Mouse (Mus musculus) embryonic fibroblast, embryonic 13.5 days (primary cell): ENCODE data around the gene Ube2k.

Experiments
- CTCF ChIP-seq: IDR thresholded peaks from 2 replicates; pipeline ENCODE4 v1.5.1; 2011; ENCODE audit warnings: mild to moderate bottlenecking, control low read depth, low read length, moderate library complexity, borderline replicate concordance; ENCODE audit not compliant: insufficient read depth
- POLR2A ChIP-seq: IDR thresholded peaks from 2 replicates; pipeline ENCODE4 v1.6.1; 2011; ENCODE audit warnings: low read depth, mild to moderate bottlenecking, control low read depth, low read length, moderate library complexity

GRCm38 (mm10) chr5:65534496-65534895 lies 2.5 kb upstream of the Ube2k start:
- TF ChIP-seq CTCF, result no peak
- no peak for TF ChIP-seq POLR2A
